Mouse (Mus musculus) lung, embryonic 14.5 days (tissue): ENCODE data around the gene Ndufs8. TPM values are rescaled to one million over a fixed set of nuclear protein-coding genes. Genes with fewer than 3 reads are reported as not detected.

Source experiments
- ATAC-seq: fragments of 200-750 bp; cut with Nextera tagmentation; 2 replicates; pipeline ENCODE4 v1.8.0; 2017; ENCODE audit warnings: mild to moderate bottlenecking, moderate TSS enrichment, moderate library complexity; ENCODE audit not compliant: insufficient read depth
- DNase-seq: peaks from one replicate; pipeline ENCODE4 v3.0.0-alpha.2; 2015
- H3K27ac ChIP-seq: fragments of 300-500 bp; sonication (generic); 2 replicates; pipeline ENCODE4 v1.5.1; 2014; ENCODE audit warnings: low read depth, mild to moderate bottlenecking, moderate library complexity
- H3K27me3 ChIP-seq: fragments of 300-500 bp; sonication (generic); 2 replicates; pipeline ENCODE4 v1.6.1; 2014; ENCODE audit warnings: low read length, control low read depth; ENCODE audit not compliant: insufficient read depth
- H3K36me3 ChIP-seq: fragments of 300-500 bp; sonication (generic); 2 replicates; pipeline ENCODE4 v1.6.1; 2014; ENCODE audit warnings: control low read depth; ENCODE audit not compliant: insufficient read depth
- H3K4me1 ChIP-seq: fragments of 300-500 bp; sonication (generic); 2 replicates; pipeline ENCODE4 v1.6.1; 2014; ENCODE audit warnings: antibody characterized with exemption, control low read depth; ENCODE audit not compliant: insufficient read depth
- H3K4me2 ChIP-seq: fragments of 300-500 bp; sonication (generic); 2 replicates; pipeline ENCODE4 v1.6.1; 2014; ENCODE audit warnings: mild to moderate bottlenecking
- H3K4me3 ChIP-seq: fragments of 300-500 bp; sonication (generic); 2 replicates; pipeline ENCODE4 v1.5.1; 2014; ENCODE audit warnings: low read depth, low read length
- H3K9ac ChIP-seq: fragments of 300-500 bp; sonication (generic); 2 replicates; pipeline ENCODE4 v1.6.1; 2014
- H3K9me3 ChIP-seq: fragments of 300-500 bp; sonication (generic); 2 replicates; pipeline ENCODE4 v1.6.1; 2016; ENCODE audit warnings: low read depth, low read length, control low read depth
- CTCF ChIP-seq: IDR thresholded peaks from 2 replicates; pipeline ENCODE4 v1.5.1; 2016; ENCODE audit warnings: antibody characterized with exemption, low read depth
- WGBS: fragments of 180-500 bp; shearing (Covaris S2); extraction: QIAGEN DNeasy Blood & Tissue Kit; methylation state at CpG from one replicate; pipeline ENCODE4 v1.1.7; 2014; 5-methylcytosine and 5-hydroxymethylcytosine counted together
- polyA plus RNA-seq: library from polyadenylated mRNA; unstranded; fragments of >200 nt; fragmentation: Nextera tagmentation; extraction: Ambion mirVana; gene quantifications from 2 replicates; pipeline ENCODE4 v1.2.1, GENCODE M21; 2014

Gene Ndufs8
- polyA plus RNA-seq, 1 experiment from 2014 or later, result 335 TPM

GRCm38 (mm10) chr19:3880054-3880848 is 32.3 kb downstream of the Ndufs8 start:
- Histone ChIP-seq H3K4me1 (no peaks in the 10 kb centered on the region), H3K27me3 (no peaks in the 10 kb centered on the region), H3K27ac (no peak overlapping the region), H3K9me3 (no peaks in the 10 kb centered on the region), H3K36me3 (peaks cover 21% of the 10 kb centered on the region), H3K9ac (no peak overlapping the region), H3K4me2 (no peak overlapping the region), H3K4me3 (no peak overlapping the region)
- TF ChIP-seq CTCF, result no peak
- 73% methylated on average over 6 of the region's 6 CpGs for WGBS
- no peak for ATAC-seq
- peak; percentile 32 for DNase-seq

GRCm38 (mm10) chr19:3875045-3875444 is 37.5 kb downstream of the Ndufs8 start:
- 69% methylated on average over 7 of the region's 7 CpGs for WGBS
- H3K27me3 ChIP-seq, result no peaks in the 10 kb centered on the region
- no peak for TF ChIP-seq CTCF

DNA sequence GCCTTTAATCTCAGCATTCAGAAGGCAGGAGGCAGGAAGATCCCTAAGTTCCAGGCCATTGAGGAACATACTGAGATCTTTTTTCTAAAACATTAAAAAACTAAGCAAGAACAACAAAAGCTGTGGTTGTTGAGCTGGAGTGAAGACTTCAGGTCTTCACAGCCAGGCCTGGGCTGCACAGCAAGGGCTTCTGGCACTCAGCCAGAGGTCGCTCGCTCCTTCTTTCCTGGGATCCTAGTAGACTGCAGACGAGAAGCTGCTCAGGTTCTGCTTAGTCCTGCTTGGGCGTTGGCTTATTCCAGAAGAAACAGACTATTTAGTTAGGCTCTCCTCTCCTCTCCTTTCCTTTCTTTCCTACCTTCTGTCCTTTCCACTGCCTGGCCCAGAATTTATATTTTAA is 40.2 kb downstream of the Ndufs8 start:
- WGBS, result 50% methylated on average over 4 of the region's 4 CpGs
- peak; percentile 69 for DNase-seq
- no peak overlapping the region for H3K4me3 ChIP-seq
- no peaks in the 10 kb centered on the region for H3K27me3 ChIP-seq
- no peak overlapping the region for H3K9ac ChIP-seq
- H3K4me1 ChIP-seq, result no peaks in the 10 kb centered on the region
- peaks cover 3% of the 10 kb centered on the region; the same call in 1 of the 2 replicates for H3K36me3 ChIP-seq
- H3K9me3 ChIP-seq, result no peaks in the 10 kb centered on the region
- no peak for ATAC-seq
- H3K4me2 ChIP-seq, result no peak overlapping the region
- no peak overlapping the region for H3K27ac ChIP-seq
- TF ChIP-seq CTCF, result no peak

More at GRCm38 (mm10) chr19:3875045-3875444, 37.5 kb downstream of the Ndufs8 start:
- no peak overlapping the region for H3K27ac ChIP-seq
- no peak for DNase-seq
- no peak overlapping the region for H3K4me3 ChIP-seq
- no peak for ATAC-seq
- no peak overlapping the region for H3K4me2 ChIP-seq
- peaks cover 3% of the 10 kb centered on the region; the same call in 1 of the 2 replicates for H3K36me3 ChIP-seq
- H3K9me3 ChIP-seq, result no peaks in the 10 kb centered on the region
- H3K9ac ChIP-seq, result no peak overlapping the region
- H3K4me1 ChIP-seq, result no peaks in the 10 kb centered on the region

GRCm38 (mm10) chr19:3871468-3871867 is 41.1 kb downstream of the Ndufs8 start:
- TF ChIP-seq CTCF, result no peak
- Histone ChIP-seq H3K36me3 (peaks cover 5% of the 10 kb centered on the region; the same call in 1 of the 2 replicates), H3K9me3 (no peaks in the 10 kb centered on the region; the same call in 1 of the 2 replicates), H3K27ac (no peak overlapping the region), H3K4me3 (no peak overlapping the region), H3K27me3 (no peaks in the 10 kb centered on the region), H3K4me2 (no peak overlapping the region), H3K9ac (no peak overlapping the region), H3K4me1 (no peaks in the 10 kb centered on the region)
- ATAC-seq (no peak), DNase-seq (no peak)

- no peak overlapping the region; the same call in 1 of the 2 replicates for H3K27ac ChIP-seq
- 60% methylated on average over 1 of the region's 1 CpGs for WGBS
- ATAC-seq (no peak), DNase-seq (peak; percentile 75)
- peaks cover 3% of the 10 kb centered on the region; the same call in 1 of the 2 replicates for H3K9me3 ChIP-seq
- no peaks in the 10 kb centered on the region for H3K4me1 ChIP-seq
- no peak overlapping the region for H3K4me2 ChIP-seq
- peaks cover 19% of the 10 kb centered on the region; the same call in 1 of the 2 replicates for H3K36me3 ChIP-seq
- H3K27me3 ChIP-seq, result no peaks in the 10 kb centered on the region
- H3K4me3 ChIP-seq, result no peak overlapping the region
- TF ChIP-seq CTCF, result no peak
- H3K9ac ChIP-seq, result no peak overlapping the region
Measured at GRCm38 (mm10) chr19:3868290-3868689, 44.3 kb downstream of the Ndufs8 start.

DNA sequence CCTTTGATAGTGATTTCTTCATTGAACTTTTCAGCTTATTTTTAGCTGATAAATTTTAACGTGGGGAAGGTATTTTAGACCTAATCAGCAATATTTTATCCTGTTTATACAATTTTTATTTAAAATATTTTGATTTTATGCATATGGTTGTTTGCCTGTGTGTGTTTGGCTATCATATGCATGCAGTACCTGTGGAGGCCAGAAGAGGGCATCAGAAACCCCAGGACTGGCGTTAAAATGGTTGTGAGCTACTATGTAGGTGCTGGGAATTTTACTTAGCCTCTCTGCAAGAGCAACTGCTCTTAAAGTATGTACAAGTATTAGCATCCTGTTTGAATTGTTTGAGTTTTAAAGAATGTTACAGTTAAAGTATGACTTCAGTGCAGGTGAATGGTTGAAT is 47.6 kb downstream of the Ndufs8 start:
- Histone ChIP-seq H3K27ac (no peak overlapping the region), H3K4me2 (no peak overlapping the region), H3K36me3 (peaks cover 21% of the 10 kb centered on the region; the same call in 1 of the 2 replicates), H3K27me3 (no peaks in the 10 kb centered on the region), H3K9ac (no peak overlapping the region), H3K4me3 (no peak overlapping the region), H3K4me1 (no peaks in the 10 kb centered on the region), H3K9me3 (peaks cover 3% of the 10 kb centered on the region; the same call in 1 of the 2 replicates)
- TF ChIP-seq CTCF, result peak; percentile 48
- ATAC-seq (no peak), DNase-seq (no peak)
- 81% methylated on average over 2 of the region's 2 CpGs for WGBS

- Histone ChIP-seq H3K27ac (no peak overlapping the region), H3K4me2 (no peak overlapping the region), H3K27me3 (no peaks in the 10 kb centered on the region), H3K9ac (no peak overlapping the region), H3K4me1 (no peaks in the 10 kb centered on the region), H3K9me3 (peaks cover 3% of the 10 kb centered on the region; the same call in 1 of the 2 replicates), H3K4me3 (no peak overlapping the region), H3K36me3 (peaks cover 21% of the 10 kb centered on the region; the same call in 1 of the 2 replicates)
- no peak for ATAC-seq
- WGBS, result 62% methylated on average over 2 of the region's 2 CpGs
- no peak for DNase-seq
- no peak for TF ChIP-seq CTCF
Measured at GRCm38 (mm10) chr19:3862713-3863112, 49.9 kb downstream of the Ndufs8 start.

Other genes with a start within 250 kb of the Ndufs8 start
- gene Lrp5, start 226.2 kb downstream of the Ndufs8 start, polyA plus RNA-seq, result 9.3 and 11.4 TPM in 2 replicates
- gene 1810055G02Rik, start 204.5 kb downstream of the Ndufs8 start, polyA plus RNA-seq, result 40.3 and 40.9 TPM in 2 replicates
- 33.3 and 34.3 TPM in 2 replicates for gene Kmt5b, start 145.4 kb downstream of the Ndufs8 start, polyA plus RNA-seq
- 54.0 and 63.0 TPM in 2 replicates for gene Chka, start 61.0 kb downstream of the Ndufs8 start, polyA plus RNA-seq
- 31.7 and 36.0 TPM in 2 replicates for gene Tcirg1, start 5.6 kb downstream of the Ndufs8 start, polyA plus RNA-seq
- 3.0 and 3.6 TPM in 2 replicates for gene Aldh3b1, start 17.0 kb upstream of the Ndufs8 start, polyA plus RNA-seq
- gene Unc93b1, start 22.4 kb upstream of the Ndufs8 start, polyA plus RNA-seq, result 13.3 and 14.8 TPM in 2 replicates
- gene Aldh3b3, start 45.9 kb upstream of the Ndufs8 start, polyA plus RNA-seq, result not detected in 2 replicates
- 0.62 and 1.0 TPM in 2 replicates for gene Aldh3b2, start 59.6 kb upstream of the Ndufs8 start, polyA plus RNA-seq
- gene Acy3, start 73.8 kb upstream of the Ndufs8 start, polyA plus RNA-seq, result 7.2 and 8.0 TPM in 2 replicates
- gene Tbx10, start 80.0 kb upstream of the Ndufs8 start, polyA plus RNA-seq, result not detected in 2 replicates
- 24.4 and 25.3 TPM in 2 replicates for gene Nudt8, start 87.8 kb upstream of the Ndufs8 start, polyA plus RNA-seq
- gene Gm49405, start 87.9 kb upstream of the Ndufs8 start, polyA plus RNA-seq, result 1.8 and 2.3 TPM in 2 replicates
- gene Doc2g, start 90.5 kb upstream of the Ndufs8 start, polyA plus RNA-seq, result 2.2 and 3.0 TPM in 2 replicates
- 193 and 198 TPM in 2 replicates for gene Ndufv1, start 100.0 kb upstream of the Ndufs8 start, polyA plus RNA-seq
- gene Gstp1, start 125.2 kb upstream of the Ndufs8 start, polyA plus RNA-seq, result 424 and 468 TPM in 2 replicates
- 2.9 and 3.4 TPM in 2 replicates for gene Gstp2, start 133.2 kb upstream of the Ndufs8 start, polyA plus RNA-seq
- not detected in 2 replicates for gene Gstp3, start 146.8 kb upstream of the Ndufs8 start, polyA plus RNA-seq
- gene Cabp2, start 168.8 kb upstream of the Ndufs8 start, polyA plus RNA-seq, result not detected in 2 replicates
- gene Cdk2ap2, start 184.4 kb upstream of the Ndufs8 start, polyA plus RNA-seq, result 76.6 and 76.8 TPM in 2 replicates
- gene Pitpnm1, start 187.2 kb upstream of the Ndufs8 start, polyA plus RNA-seq, result 5.5 and 7.3 TPM in 2 replicates
- 93.5 and 94.5 TPM in 2 replicates for gene Aip, start 213.1 kb upstream of the Ndufs8 start, polyA plus RNA-seq
- gene Gpr152, start 227.0 kb upstream of the Ndufs8 start, polyA plus RNA-seq, result not detected in 2 replicates
- 0.09 TPM in 1 of 2 replicates, not detected in the other for gene Cabp4, start 231.3 kb upstream of the Ndufs8 start, polyA plus RNA-seq
- gene Coro1b, start 235.8 kb upstream of the Ndufs8 start, polyA plus RNA-seq, result 134 and 148 TPM in 2 replicates
- gene Ptprcap, start 240.8 kb upstream of the Ndufs8 start, polyA plus RNA-seq, result 0.81 and 1.1 TPM in 2 replicates